13 mouse cellular contexts compared by ENCODE assay signal in the genomic region with DNA sequence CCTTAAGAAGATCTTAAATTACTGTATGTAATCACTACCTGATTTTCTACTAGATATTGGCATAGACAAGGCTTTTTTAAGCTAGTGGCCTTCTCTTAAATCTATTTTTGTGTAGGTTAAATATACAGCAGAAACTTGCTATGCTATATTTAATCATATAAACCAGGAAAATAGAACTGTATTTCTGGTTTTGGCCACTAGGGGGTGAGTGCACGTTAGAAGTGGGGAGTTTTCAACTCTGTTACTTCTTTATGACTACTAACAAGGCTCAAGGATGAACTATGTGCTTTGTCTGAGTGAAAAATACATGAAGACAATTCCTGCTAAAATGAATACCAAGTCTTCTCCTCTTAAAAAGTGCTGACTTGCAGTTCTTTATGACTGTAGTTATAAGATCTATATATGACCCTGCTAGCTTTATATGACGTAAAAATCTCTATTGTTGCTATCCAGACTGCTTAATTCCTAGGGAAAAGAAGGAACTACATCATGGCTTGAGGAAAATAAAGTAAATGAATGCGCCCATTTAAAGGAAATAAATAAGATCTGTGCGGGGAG. TPM values are rescaled to one million over a fixed set of nuclear protein-coding genes. Genes with fewer than 3 reads are reported as not detected.
DNase-seq lines count a peak whose midpoint lies in the region; ATAC-seq and TF ChIP-seq lines count a peak whose summit lies in the region.
"Had no signal": no experiment of that assay in that cellular context is flagged by ENCODE, and none has a peak within 500 bp of the region (broad histone marks: within the 10 kb centered on the region; RNA-seq: fewer than 3 reads in every experiment).

No protein-coding gene starts in this region.

- no peak for DNase-seq in layer of hippocampus, adult 2 months (ENCODE audit: low spot score in 2 of 2)
- DNase-seq in layer of hippocampus, adult 8-10 months (ENCODE audit: low spot score in 2 of 2) = no peak
- DNase-seq in CD4-positive, CD25-positive, alpha-beta regulatory T cell, adult 2 months (ENCODE audit: low read depth, low spot score) = peak; percentile 67
- peak; percentile 33 for DNase-seq in MN1 (ENCODE audit: low spot score)
- DNase-seq in forelimb bud, embryonic 11.5 days (ENCODE audit: low read depth, low spot score) = peak; percentile 32
- no peak for DNase-seq in left cerebral cortex, postnatal 14 days (ENCODE audit: low spot score in 2 of 2)
- no peak for DNase-seq in layer of hippocampus, adult 11-12 months (ENCODE audit: low spot score)
- DNase-seq: heart, postnatal 4 days had no signal

- no peaks in the 10 kb centered on the region for H3K36me3 ChIP-seq in midbrain, embryonic 16.5 days (ENCODE audit: control insufficient read depth, insufficient read depth, low read length)
- H3K36me3 ChIP-seq: neural tube, embryonic 13.5 days; stomach, embryonic 15.5 days had no signal

- 66% methylated on average over 4 of the region's 4 CpGs for WGBS in midbrain, embryonic 16.5 days

- no peak overlapping the region for H3K9ac ChIP-seq in midbrain, embryonic 16.5 days (ENCODE audit: low read depth, low read length)
- H3K9ac ChIP-seq: limb, embryonic 12.5 days; neural tube, embryonic 13.5 days; stomach, embryonic 15.5 days had no signal

- no peak overlapping the region for H3K27ac ChIP-seq in layer of hippocampus, adult 2 months
- H3K27ac ChIP-seq in midbrain, embryonic 16.5 days (ENCODE audit: low read length) = no peak overlapping the region
- H3K27ac ChIP-seq: forebrain, embryonic 10.5 days; limb, embryonic 12.5 days; neural tube, embryonic 13.5 days; stomach, embryonic 15.5 days had no signal

- ATAC-seq in midbrain, embryonic 16.5 days = no peak

- no peak overlapping the region for H3K4me3 ChIP-seq in layer of hippocampus, adult 2 months
- no peak overlapping the region for H3K4me3 ChIP-seq in midbrain, embryonic 16.5 days (ENCODE audit: low read depth, low read length)
- H3K4me3 ChIP-seq: forebrain, embryonic 10.5 days; limb, embryonic 12.5 days; neural tube, embryonic 13.5 days; stomach, embryonic 15.5 days had no signal

- no peak overlapping the region for H3K4me2 ChIP-seq in midbrain, embryonic 16.5 days (ENCODE audit: low read length)
- H3K4me2 ChIP-seq: limb, embryonic 12.5 days; neural tube, embryonic 13.5 days; stomach, embryonic 15.5 days had no signal

- no peaks in the 10 kb centered on the region for H3K27me3 ChIP-seq in midbrain, embryonic 16.5 days (ENCODE audit: control insufficient read depth, insufficient read depth, low read depth, low read length)
- H3K27me3 ChIP-seq: limb, embryonic 12.5 days; neural tube, embryonic 13.5 days; stomach, embryonic 15.5 days had no signal

- peak; percentile 89 for TF ChIP-seq CTCF in layer of hippocampus, adult 2 months (conservative IDR thresholded peaks at IDR 0.05)

- H3K9me3 ChIP-seq in midbrain, embryonic 16.5 days (replicated peaks; ENCODE audit: control insufficient read depth, low read length, poor library complexity, severe bottlenecking) = no peaks in the 10 kb centered on the region
- H3K9me3 ChIP-seq: forebrain, embryonic 10.5 days; limb, embryonic 12.5 days; neural tube, embryonic 13.5 days; stomach, embryonic 15.5 days had no signal

- intact Hi-C loops in left cerebral cortex, postnatal 14 days (cut with DNase I) = no loop called here

- H3K4me1 ChIP-seq in midbrain, embryonic 16.5 days (ENCODE audit: control insufficient read depth, insufficient read depth, low read length) = no peaks in the 10 kb centered on the region
- H3K4me1 ChIP-seq: forebrain, embryonic 10.5 days; limb, embryonic 12.5 days; neural tube, embryonic 13.5 days; stomach, embryonic 15.5 days had no signal

RNA-seq across cellular contexts. Expression of a gene that starts 15.2 kb away (rescaled TPM):
- 10 to 100 TPM; 62.4 to 63.0 TPM for total RNA-seq in layer of hippocampus, adult 2 months (2021)
- total RNA-seq in layer of hippocampus, adult 8-10 months (2022) = 10 to 100 TPM; 61.5 to 70.0 (median 67.4) TPM
- total RNA-seq in left cerebral cortex, postnatal 14 days (2021) = 10 to 100 TPM; 40.5 to 44.9 TPM
- polyA plus RNA-seq in midbrain, embryonic 16.5 days (2015; fragmentation: Nextera tagmentation; extraction: Ambion mirVana) = 78.2 and 91.5 TPM in 2 replicates

RNA-seq across cellular contexts. Expression of a gene that starts 15.6 kb away (rescaled TPM):
- total RNA-seq in layer of hippocampus, adult 2 months (2021) = 1 to 10 TPM; 5.1 to 6.4 TPM
- total RNA-seq in layer of hippocampus, adult 8-10 months (2022) = 1 to 10 TPM; 3.5 to 7.3 (median 5.3) TPM
- 1 to 10 TPM; 2.5 to 4.0 TPM for total RNA-seq in left cerebral cortex, postnatal 14 days (2021)
- polyA plus RNA-seq in midbrain, embryonic 16.5 days (2015; fragmentation: Nextera tagmentation; extraction: Ambion mirVana) = 12.4 and 12.9 TPM in 2 replicates

Comparison
In these comparisons a context has a peak if more than half of its experiments do, and no peak if none do; other contexts are left out.
1. DNase-seq: peak in CD4-positive, CD25-positive, alpha-beta regulatory T cell, adult 2 months (single experiment), MN1 (single experiment) and forelimb bud, embryonic 11.5 days (single experiment); none in layer of hippocampus, adult 2 months (0 of 2), layer of hippocampus, adult 8-10 months (0 of 2), left cerebral cortex, postnatal 14 days (0 of 2) and layer of hippocampus, adult 11-12 months (single experiment).